Mouse (Mus musculus) liver, postnatal 0 days (tissue): ENCODE results near the gene Szrd1. TPM values are rescaled to one million over a fixed set of nuclear protein-coding genes. Genes with fewer than 3 reads are reported as not detected.
A peak's percentile ranks its signal among the peaks of the same experiment; 100 is the strongest.
"Not testable (repeated sequence)": the region's sequence is repeated elsewhere in the genome, so short reads cannot be mapped to it uniquely, and the experiment has no call there.

Source experiments
- ATAC-seq: fragments of 200-750 bp; cut with Nextera tagmentation; 2 replicates; pipeline ENCODE4 v1.8.0; 2017; ENCODE audit warnings: mild to moderate bottlenecking, moderate library complexity
- DNase-seq: peaks from one replicate; pipeline ENCODE4 v3.0.0-alpha.2; 2016
- H3K27ac ChIP-seq: fragments of 300-500 bp; sonication (generic); 2 replicates; pipeline ENCODE4 v1.5.1; 2014; ENCODE audit warnings: antibody characterized with exemption, moderate library complexity, mild to moderate bottlenecking, low read depth
- H3K27me3 ChIP-seq: fragments of 300-500 bp; sonication (generic); 2 replicates; pipeline ENCODE4 v1.6.1; 2014; ENCODE audit warnings: low read length, control low read depth, mixed read lengths; ENCODE audit not compliant: insufficient read depth
- H3K36me3 ChIP-seq: fragments of 300-500 bp; sonication (generic); replicated peaks from 2 replicates; pipeline ENCODE4 v1.6.1; 2014; ENCODE audit warnings: mild to moderate bottlenecking, control low read depth, low read length, moderate library complexity, mixed read lengths; ENCODE audit not compliant: insufficient read depth
- H3K4me1 ChIP-seq: fragments of 300-500 bp; sonication (generic); 2 replicates; pipeline ENCODE4 v1.6.1; 2014; ENCODE audit warnings: antibody characterized with exemption, mild to moderate bottlenecking, control low read depth; ENCODE audit not compliant: insufficient read depth
- H3K4me2 ChIP-seq: fragments of 300-500 bp; sonication (generic); 2 replicates; pipeline ENCODE4 v1.6.1; 2014; ENCODE audit warnings: low read depth, mild to moderate bottlenecking, low read length, moderate library complexity, mixed read lengths
- H3K4me3 ChIP-seq: fragments of 300-500 bp; sonication (generic); 2 replicates; pipeline ENCODE4 v1.5.1; 2014; ENCODE audit warnings: low read depth, low read length
- H3K9ac ChIP-seq: fragments of 300-500 bp; sonication (generic); replicated peaks from 2 replicates; pipeline ENCODE4 v1.6.1; 2014; ENCODE audit warnings: mild to moderate bottlenecking, moderate library complexity
- H3K9me3 ChIP-seq: fragments of 300-500 bp; sonication (generic); 2 replicates; pipeline ENCODE4 v1.6.1; 2016; ENCODE audit warnings: mild to moderate bottlenecking, control low read depth, low read length, mixed read lengths
- CTCF ChIP-seq: sonication (generic); IDR thresholded peaks from 2 replicates; pipeline ENCODE4 v1.5.1; 2016; ENCODE audit warnings: antibody characterized with exemption, low read depth
- EP300 ChIP-seq: IDR thresholded peaks from 2 replicates; pipeline ENCODE4 v1.6.1; 2016; ENCODE audit warnings: antibody characterized with exemption, low read depth, mild to moderate bottlenecking
- WGBS: fragments of 180-500 bp; shearing (Covaris S2); extraction: QIAGEN DNeasy Blood & Tissue Kit; methylation state at CpG from one replicate; pipeline ENCODE4 v1.1.7; 2014; ENCODE audit not compliant: insufficient replicate concordance; 5-methylcytosine and 5-hydroxymethylcytosine counted together
- polyA plus RNA-seq: library from polyadenylated mRNA; unstranded; fragments of >200 nt; fragmentation: Nextera tagmentation; extraction: Ambion mirVana; gene quantifications from 2 replicates; pipeline ENCODE4 v1.2.1, GENCODE M21; 2015

The Szrd1 gene
- polyA plus RNA-seq, 1 experiment from 2014 or later: 17.7 TPM

- Histone ChIP-seq H3K27ac (no peak overlapping the region), H3K4me3 (no peak overlapping the region), H3K36me3 (no peaks in the 10 kb centered on the region), H3K4me1 (peaks cover 16% of the 10 kb centered on the region), H3K27me3 (no peaks in the 10 kb centered on the region), H3K9me3 (no peaks in the 10 kb centered on the region), H3K4me2 (peak overlapping the region; percentile 54), H3K9ac (0 out of 2 replicates have a peak overlapping the region, but pooled peaks have one; percentile 12)
- DNase-seq (peak; percentile 81), ATAC-seq (no peak)
- 25% methylated on average over 9 of the region's 9 CpGs for WGBS
- TF ChIP-seq CTCF (peak; percentile 97), EP300 (no peak)
These were observed 2.8 kb upstream of the Szrd1 start for GRCm38 (mm10) chr4:141142285-141142811.

GRCm38 (mm10) chr4:141140967-141141366, 1.4 kb upstream of the Szrd1 start:
- no peak overlapping the region for H3K9ac ChIP-seq
- H3K27ac ChIP-seq: no peak overlapping the region; the same call in 1 of the 2 replicates
- no peak overlapping the region for H3K4me2 ChIP-seq
- H3K9me3 ChIP-seq: no peaks in the 10 kb centered on the region
- no peaks in the 10 kb centered on the region for H3K27me3 ChIP-seq
- H3K4me3 ChIP-seq: no peak overlapping the region
- ATAC-seq (no peak), DNase-seq (no peak)
- WGBS: 85% methylated on average over 6 of the region's 6 CpGs
- TF ChIP-seq EP300 (no peak), CTCF (no peak)
- H3K36me3 ChIP-seq: peaks cover 6% of the 10 kb centered on the region; the same call in 1 of the 2 replicates
- peaks cover 20% of the 10 kb centered on the region for H3K4me1 ChIP-seq

- not testable (repeated sequence) for H3K27ac ChIP-seq, H3K27me3 ChIP-seq, ATAC-seq, H3K9me3 ChIP-seq, H3K4me2 ChIP-seq, H3K36me3 ChIP-seq, H3K9ac ChIP-seq, H3K4me3 ChIP-seq, DNase-seq
- H3K4me1 ChIP-seq: peaks cover 25% of the 10 kb centered on the region
- 87% methylated on average over 9 of the region's 9 CpGs for WGBS
These were observed 779 bp upstream of the Szrd1 start for GRCm38 (mm10) chr4:141140354-141140753.

- TF ChIP-seq EP300 (no peak), CTCF (peak; percentile 19; the same call in 1 of the 2 replicates)
- Histone ChIP-seq H3K27me3 (no peaks in the 10 kb centered on the region), H3K9me3 (no peaks in the 10 kb centered on the region), H3K4me2 (peak overlapping the region; percentile 88), H3K27ac (peak overlapping the region; percentile 95), H3K4me1 (peaks cover 38% of the 10 kb centered on the region), H3K9ac (peak overlapping the region; percentile 92), H3K36me3 (peaks cover 6% of the 10 kb centered on the region; the same call in 1 of the 2 replicates), H3K4me3 (peak overlapping the region; percentile 97)
- WGBS: under 1% methylated on average over 29 of the region's 29 CpGs
- ATAC-seq: peak; percentile 1
- peak; percentile 34 for DNase-seq
These were observed 1.0 kb downstream of the Szrd1 start for GRCm38 (mm10) chr4:141138425-141139115.

- peak overlapping the region; percentile 88; the same call in 1 of the 2 replicates for H3K4me2 ChIP-seq
- not testable (repeated sequence) for H3K9me3 ChIP-seq, H3K36me3 ChIP-seq, H3K4me3 ChIP-seq, H3K27ac ChIP-seq, ATAC-seq, H3K27me3 ChIP-seq, H3K9ac ChIP-seq, DNase-seq
- H3K4me1 ChIP-seq: peaks cover 38% of the 10 kb centered on the region
- peak; percentile 35 for TF ChIP-seq CTCF
- WGBS: 28% methylated on average over 1 of the region's 3 CpGs
These were observed 1.8 kb downstream of the Szrd1 start for GRCm38 (mm10) chr4:141137740-141138139.

- TF ChIP-seq EP300 (no peak), CTCF (no peak)
- peak overlapping the region; percentile 41 for H3K9ac ChIP-seq
- peaks cover 43% of the 10 kb centered on the region for H3K4me1 ChIP-seq
- ATAC-seq (no peak), DNase-seq (no peak)
- no peaks in the 10 kb centered on the region for H3K27me3 ChIP-seq
- H3K9me3 ChIP-seq: no peaks in the 10 kb centered on the region
- H3K4me3 ChIP-seq: no peak overlapping the region
- peak overlapping the region; percentile 29; the same call in 1 of the 2 replicates for H3K27ac ChIP-seq
- 75% methylated on average over 7 of the region's 7 CpGs for WGBS
- peaks cover 6% of the 10 kb centered on the region; the same call in 1 of the 2 replicates for H3K36me3 ChIP-seq
- H3K4me2 ChIP-seq: 0 out of 2 replicates have a peak overlapping the region, but pooled peaks have one; percentile 32
These were observed 3.4 kb downstream of the Szrd1 start for GRCm38 (mm10) chr4:141136126-141136525.
